Mouse (Mus musculus): ENCODE data around the gene Amhr2.

DNA sequence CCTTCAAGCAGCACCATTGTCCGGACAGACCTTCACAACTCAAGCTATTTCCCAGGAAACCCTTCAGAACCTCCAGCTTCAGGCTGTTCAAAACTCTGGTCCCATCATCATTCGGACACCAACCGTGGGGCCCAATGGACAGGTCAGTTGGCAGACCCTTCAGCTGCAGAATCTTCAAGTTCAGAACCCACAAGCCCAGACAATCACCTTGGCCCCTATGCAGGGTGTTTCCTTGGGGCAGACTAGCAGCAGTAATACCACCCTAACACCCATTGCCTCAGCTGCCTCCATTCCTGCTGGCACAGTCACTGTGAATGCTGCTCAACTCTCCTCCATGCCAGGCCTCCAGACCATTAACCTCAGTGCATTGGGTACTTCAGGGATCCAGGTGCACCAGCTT is 35.9 kb upstream of the Amhr2 start:
- no peak for TF ChIP-seq CTCF (IDR thresholded peaks at IDR 0.05; ENCODE audit: borderline replicate concordance, extremely low read depth, insufficient read depth, insufficient read length)
- no peak for TF ChIP-seq POLR2A (IDR thresholded peaks at IDR 0.05; ENCODE audit: borderline replicate concordance, extremely low read depth, insufficient read depth, insufficient read length, poor library complexity, severe bottlenecking)
